Mouse (Mus musculus) T-helper 2 cell (primary cell): ENCODE measurements around the gene Pck2.

Experiments
- in situ Hi-C: fragments of 300-600 bp; cut with MboI, MseI; formaldehyde crosslinking; loops from one replicate; pipeline ENCODE4 v1.15.1; 2025; ENCODE audit warnings: high pct_unique_total_duplicates

The Pck2 gene

GRCm38 (mm10) chr14:55596036-55596690 is 56.1 kb downstream of the Pck2 start:
- in situ Hi-C loops: no loop called here

- in situ Hi-C loops: no loop called here
These were observed 58.7 kb downstream of the Pck2 start for GRCm38 (mm10) chr14:55598521-55599390.
